Mouse (Mus musculus) R1 (cell line): ENCODE measurements around the gene Pmf1.
"Not testable (repeated sequence)": the region's sequence is repeated elsewhere in the genome, so short reads cannot be mapped to it uniquely, and the experiment has no call there.

Source experiments
- DNase-seq: peaks from one replicate; pipeline ENCODE4 v3.0.0-alpha.2; 2018; ENCODE audit warnings: low read depth, low spot score

The Pmf1 gene

GRCm38 (mm10) chr3:88439582-88439981 is 29.5 kb upstream of the Pmf1 start:
- DNase-seq: peak; percentile 73

GRCm38 (mm10) chr3:88437454-88437853 is 27.3 kb upstream of the Pmf1 start:
- DNase-seq: no peak

- peak; percentile 47 for DNase-seq
Observed at GRCm38 (mm10) chr3:88436395-88437201, 26.5 kb upstream of the Pmf1 start.

GRCm38 (mm10) chr3:88435515-88435914 is 25.4 kb upstream of the Pmf1 start:
- no peak for DNase-seq

GRCm38 (mm10) chr3:88428639-88429038 is 18.5 kb upstream of the Pmf1 start:
- DNase-seq: not testable (repeated sequence)

GRCm38 (mm10) chr3:88427342-88427905 is 17.3 kb upstream of the Pmf1 start:
- no peak for DNase-seq

- no peak for DNase-seq
Observed at GRCm38 (mm10) chr3:88425708-88426420, 15.7 kb upstream of the Pmf1 start.

GRCm38 (mm10) chr3:88425330-88425689 is 15.2 kb upstream of the Pmf1 start:
- DNase-seq: no peak

- peak; percentile 100 for DNase-seq
Observed at GRCm38 (mm10) chr3:88424605-88425329, 14.6 kb upstream of the Pmf1 start, which contains the start of gene Slc25a44. Gene Slc25a44 (minus strand): TSS chr3:88425139.

- no peak for DNase-seq
Observed at GRCm38 (mm10) chr3:88422020-88422720, 12.0 kb upstream of the Pmf1 start.

GRCm38 (mm10) chr3:88420771-88421170 is 10.6 kb upstream of the Pmf1 start:
- no peak for DNase-seq

GRCm38 (mm10) chr3:88418016-88418415 is 7.9 kb upstream of the Pmf1 start:
- no peak for DNase-seq

- DNase-seq: no peak
Observed at GRCm38 (mm10) chr3:88415668-88416067, 5.5 kb upstream of the Pmf1 start.

GRCm38 (mm10) chr3:88412636-88413035 is 2.5 kb upstream of the Pmf1 start:
- DNase-seq: no peak

- DNase-seq: no peak
Observed at GRCm38 (mm10) chr3:88411681-88412080, 1.6 kb upstream of the Pmf1 start.

GRCm38 (mm10) chr3:88410645-88411031 is 507 bp upstream of the Pmf1 start:
- peak; percentile 86 for DNase-seq

- DNase-seq: no peak
Observed at GRCm38 (mm10) chr3:88408953-88409352, 1.2 kb downstream of the Pmf1 start.

- DNase-seq: no peak
Observed at GRCm38 (mm10) chr3:88407529-88407928, 2.6 kb downstream of the Pmf1 start.

GRCm38 (mm10) chr3:88407090-88407489 is 3.0 kb downstream of the Pmf1 start:
- DNase-seq: peak; percentile 89

GRCm38 (mm10) chr3:88403522-88404230 is 6.5 kb downstream of the Pmf1 start:
- no peak for DNase-seq

GRCm38 (mm10) chr3:88398666-88399065 is 11.5 kb downstream of the Pmf1 start:
- DNase-seq: no peak
